Mouse (Mus musculus) frontal cortex, adult 2 months (tissue): ENCODE results near the gene Tmem233. TPM values are rescaled to one million over a fixed set of nuclear protein-coding genes. Genes with fewer than 3 reads are reported as not detected.

Experiments
- DNase-seq, 2 experiments: peaks; one replicate each; pipeline ENCODE4 v3.0.0; 2022; ENCODE audit warnings: low spot score in 1 of 2; ENCODE audit errors: extremely low spot score in 1 of 2
- polyA plus RNA-seq: library from polyadenylated mRNA; depleted of rRNA; stranded (reverse); fragments of >200 nt; gene quantifications from 2 replicates; pipeline ENCODE4 v1.2.3, GENCODE M21; 2012

Tmem233 gene
- polyA plus RNA-seq, 1 experiment = not detected

DNA sequence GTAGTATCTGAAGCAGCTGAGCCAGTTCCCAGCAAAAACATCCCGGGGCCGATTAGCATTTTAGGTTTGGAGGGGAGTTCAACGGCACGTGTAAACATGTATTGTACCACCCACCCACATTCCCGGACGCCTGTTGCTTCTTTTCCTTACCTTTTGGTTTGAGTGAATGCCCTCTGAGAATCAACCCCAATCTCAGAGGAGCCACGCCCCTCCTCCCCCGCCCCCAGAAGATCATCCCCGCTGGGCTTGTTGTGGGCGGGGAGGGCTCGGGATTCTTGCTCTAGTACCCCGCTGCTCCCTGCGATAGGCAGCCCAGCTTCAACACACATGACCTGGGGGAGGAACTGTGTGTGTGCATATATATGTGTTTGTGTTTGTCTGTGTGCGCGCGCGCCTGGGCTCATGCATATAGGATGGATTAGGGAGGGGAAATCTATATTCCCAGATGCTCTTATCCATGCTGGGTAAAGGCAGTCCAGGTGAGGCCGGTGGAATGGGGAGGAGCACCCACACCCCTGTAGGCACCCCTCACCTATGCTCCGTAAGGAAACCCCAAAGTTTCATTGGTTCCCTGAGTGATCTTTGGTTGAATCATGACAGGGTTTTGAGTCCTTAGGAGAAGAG lies 52.4 kb downstream of the Tmem233 start:
- DNase-seq = no peak

DNA sequence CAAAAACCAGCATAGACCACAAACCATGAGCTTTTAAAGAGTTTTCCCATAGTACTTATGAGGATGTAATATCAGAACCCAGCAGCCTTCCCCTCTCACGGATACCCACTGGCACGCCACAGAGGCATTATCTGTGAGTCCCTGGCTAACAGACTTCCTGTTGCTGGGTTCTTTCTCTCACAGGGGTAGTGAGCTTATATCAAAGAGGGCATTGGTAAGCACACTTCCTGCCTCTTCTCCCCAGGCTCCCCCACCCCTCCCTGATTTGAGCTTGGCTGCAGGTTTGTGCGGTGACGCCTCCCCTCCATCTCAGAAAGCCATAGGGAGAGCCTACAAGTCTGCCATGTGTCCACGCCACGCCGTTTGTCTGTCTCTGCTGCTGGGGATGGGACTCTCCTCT lies 54.0 kb downstream of the Tmem233 start:
- DNase-seq = no peak

DNA sequence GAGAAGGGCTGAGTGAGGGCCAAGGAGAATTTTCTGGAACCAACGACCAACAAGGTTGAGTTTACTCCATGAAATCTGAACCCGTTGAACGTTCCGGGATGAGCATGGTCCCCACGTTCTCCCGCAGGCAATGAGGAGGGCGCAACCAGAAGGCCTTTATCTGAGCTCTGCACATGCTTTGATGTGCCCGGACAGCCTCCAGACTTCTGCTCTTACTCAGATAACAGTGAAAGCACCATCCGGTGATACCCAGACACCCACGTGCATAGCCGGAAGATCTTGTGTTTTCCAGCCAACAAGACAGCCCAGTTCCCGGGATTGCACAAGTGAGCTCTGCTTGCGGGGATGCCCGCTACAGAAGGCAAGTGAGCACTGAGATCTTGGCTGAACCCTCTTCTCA lies 56.5 kb downstream of the Tmem233 start:
- DNase-seq = no peak

DNA sequence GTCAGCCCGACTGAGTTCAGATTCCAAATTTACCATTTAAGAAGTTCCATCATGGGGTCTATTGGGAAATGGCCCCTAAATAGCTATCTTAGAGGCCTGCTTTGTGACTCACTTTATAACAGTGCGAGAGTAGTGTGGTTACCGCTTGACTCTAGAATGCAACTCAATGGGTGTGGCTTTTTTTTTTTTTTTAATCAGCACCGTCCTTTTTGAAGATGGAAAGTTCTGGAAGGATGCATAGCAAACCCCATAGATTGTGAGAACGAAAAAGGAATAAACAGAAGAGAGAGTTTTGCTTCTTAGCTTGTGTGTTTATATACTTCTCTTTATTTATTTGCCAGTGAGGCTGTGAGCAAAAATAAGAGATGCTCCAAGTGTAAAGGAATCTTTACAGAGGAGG lies 56.9 kb downstream of the Tmem233 start:
- no peak for DNase-seq

DNA sequence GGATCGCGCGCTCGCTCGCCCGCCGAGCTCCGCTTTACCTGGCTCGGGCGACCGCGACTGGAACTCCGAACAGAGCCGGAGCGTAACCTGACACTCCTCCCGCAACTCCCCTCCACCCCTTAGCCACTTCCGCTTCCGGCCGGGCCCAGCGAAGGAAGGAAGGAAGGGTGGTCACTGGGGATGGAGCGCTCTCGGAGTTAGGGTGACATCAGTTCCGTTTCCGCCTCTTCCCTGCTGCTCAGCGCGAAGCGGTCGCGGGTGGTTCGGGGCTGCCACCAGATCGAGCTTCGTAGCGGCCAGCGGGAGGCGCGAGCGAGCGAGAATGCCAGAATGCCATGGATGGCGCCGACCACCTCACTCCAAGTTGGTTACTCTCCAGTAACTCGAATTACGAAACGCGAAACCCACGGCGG lies 58.7 kb downstream of the Tmem233 start, which contains the start of gene Prkab1:
Gene Prkab1, minus strand, starts transcription at position 182 of the 413 bp plus-strand sequence.
- DNase-seq = peak; percentile 86 to 93

DNA sequence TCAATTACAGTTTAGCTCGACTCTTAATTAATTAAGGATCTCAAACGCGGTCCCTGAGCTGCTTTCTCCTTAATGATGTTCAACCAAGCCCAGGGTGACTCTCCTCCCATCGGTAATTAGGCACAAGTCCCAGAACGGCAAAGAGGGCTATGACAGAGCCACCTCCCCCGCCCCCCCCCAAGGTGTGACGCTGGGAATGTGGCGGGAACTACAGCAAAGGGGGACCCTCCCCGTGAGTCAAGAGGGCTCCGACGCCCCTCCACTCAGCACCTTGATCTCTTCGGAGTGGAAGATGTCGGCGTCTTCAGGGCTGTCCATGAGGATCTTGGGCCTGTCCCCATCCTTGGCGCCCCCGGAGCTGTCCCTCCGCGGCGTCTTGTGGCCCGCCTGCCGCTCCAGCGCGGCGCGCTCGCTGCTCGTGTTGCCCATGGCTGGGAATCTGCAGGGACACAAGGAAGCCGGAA lies 59.2 kb downstream of the Tmem233 start:
- no peak for DNase-seq

DNA sequence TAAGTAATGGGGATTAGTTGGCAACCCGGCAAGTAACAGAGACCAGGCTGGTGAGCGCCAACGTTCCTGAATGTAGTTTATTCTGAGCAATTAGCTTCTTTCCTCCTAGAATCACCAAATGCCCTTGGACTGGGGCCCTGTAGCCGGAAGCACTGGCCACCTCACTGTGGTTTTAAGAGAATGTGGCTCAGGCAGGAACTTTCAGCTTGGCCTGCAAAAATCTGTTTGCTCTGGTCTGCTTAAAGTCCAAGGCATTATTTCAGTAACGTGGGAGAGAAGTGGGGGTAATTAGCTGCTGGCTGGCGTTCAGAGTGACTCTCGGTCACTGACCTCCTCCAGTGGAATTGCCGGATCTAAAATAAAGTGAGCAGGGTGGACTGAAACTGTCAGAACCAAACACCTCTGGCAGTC lies 59.8 kb downstream of the Tmem233 start:
- DNase-seq = peak in 1 of 2 experiments; percentile 52

DNA sequence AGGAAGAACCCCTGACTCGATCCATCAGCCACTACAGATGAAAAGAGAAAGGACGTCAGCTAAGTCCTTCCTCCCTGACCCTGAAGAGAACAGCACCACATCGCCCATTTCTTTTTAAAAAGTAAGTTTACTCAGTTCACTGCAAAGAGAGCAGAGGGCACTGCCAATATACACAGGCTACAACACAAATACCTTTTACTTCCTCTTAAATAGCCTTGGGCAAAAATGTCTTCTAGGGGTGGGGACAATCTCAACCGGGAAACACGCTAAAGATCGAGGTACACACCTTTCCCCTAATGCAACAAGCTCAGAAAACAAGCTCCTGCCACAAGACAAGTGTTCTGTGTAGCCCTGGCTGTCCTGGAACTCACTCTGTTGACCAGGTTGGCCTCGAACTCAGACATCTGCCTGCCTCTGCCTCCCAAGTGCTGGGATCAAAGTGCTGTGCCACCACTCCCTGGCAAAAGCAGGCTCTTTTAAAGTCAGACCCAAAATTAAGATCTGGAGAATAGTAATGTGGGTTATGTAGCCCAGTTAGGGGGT lies 60.3 kb downstream of the Tmem233 start:
- DNase-seq = no peak

DNA sequence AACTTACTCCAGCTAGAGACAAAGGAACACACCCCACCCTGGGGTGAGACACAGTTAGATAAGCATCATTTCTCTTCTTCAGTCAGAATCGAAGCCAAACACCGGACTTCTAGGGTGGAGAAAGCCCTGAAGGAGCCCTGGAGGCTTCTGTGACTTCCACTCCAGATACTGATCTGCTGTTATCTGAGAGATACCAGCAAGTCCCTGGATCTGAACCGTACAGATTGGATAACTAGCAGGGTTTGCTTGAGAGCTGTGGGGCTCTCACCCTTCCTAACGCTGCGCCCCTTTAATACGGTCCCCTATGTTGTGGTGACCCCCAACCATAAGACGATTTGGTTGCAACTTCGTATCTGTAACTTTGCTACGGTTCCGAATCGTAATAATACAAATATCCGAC lies 60.9 kb downstream of the Tmem233 start:
- DNase-seq = no peak

DNA sequence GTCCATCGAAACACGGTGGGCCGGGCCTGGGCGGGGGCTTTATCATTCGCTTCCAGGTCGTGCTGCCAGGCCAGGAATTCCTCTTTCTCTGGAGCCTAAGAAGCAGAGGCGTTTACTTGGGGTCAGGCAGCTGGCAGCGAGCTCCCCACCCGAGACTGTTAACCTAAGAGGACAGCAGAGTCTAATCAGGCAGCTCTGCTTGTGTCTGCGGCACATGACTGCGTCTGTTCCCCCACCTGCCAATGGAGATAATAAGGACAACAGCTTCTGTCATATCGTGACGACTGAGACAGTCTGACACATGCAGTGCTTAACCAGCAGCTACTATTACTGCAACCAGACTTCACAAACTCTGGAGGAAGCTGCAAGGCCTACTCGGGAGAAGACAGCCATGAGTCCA lies 61.5 kb downstream of the Tmem233 start:
- no peak for DNase-seq

DNA sequence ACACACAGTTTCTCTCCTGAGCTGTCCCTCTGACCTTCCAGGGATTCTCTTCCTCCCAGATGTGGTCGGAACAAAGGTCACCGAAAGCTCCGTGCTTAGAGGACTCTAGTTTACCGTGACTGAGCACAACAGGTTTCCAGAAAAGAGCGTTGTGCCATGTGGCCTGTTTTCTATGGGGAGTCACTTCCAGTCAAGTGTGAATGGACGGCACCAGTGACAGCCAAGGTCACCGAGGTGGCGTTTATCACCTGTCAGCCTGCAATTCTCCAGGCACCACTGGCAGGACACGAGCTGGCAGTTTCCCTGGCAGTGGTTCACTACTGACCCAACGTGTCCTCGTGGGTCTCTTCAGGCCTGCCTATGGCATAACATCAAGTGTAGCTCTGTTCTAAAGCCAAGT lies 63.7 kb downstream of the Tmem233 start:
- DNase-seq = no peak

DNA sequence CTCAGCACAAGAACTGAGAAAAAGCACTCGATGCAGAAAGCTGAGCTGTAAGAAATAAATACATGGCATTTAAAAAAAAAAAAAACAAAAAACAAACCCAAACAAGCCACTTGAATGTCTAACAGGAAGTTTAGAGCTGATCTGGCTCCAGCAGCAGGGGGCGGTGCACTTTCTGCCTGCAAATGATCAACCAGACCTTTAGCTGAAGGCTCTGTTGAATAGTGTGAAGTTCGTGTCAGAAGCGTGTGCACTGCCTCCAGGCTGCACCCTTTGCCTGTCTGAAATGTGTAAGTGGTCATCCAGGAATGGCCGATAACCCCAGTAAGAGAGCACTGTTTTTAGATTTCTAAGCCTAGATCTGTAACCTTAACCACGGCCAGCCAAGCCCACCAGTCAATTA lies 64.3 kb downstream of the Tmem233 start:
- no peak for DNase-seq

DNA sequence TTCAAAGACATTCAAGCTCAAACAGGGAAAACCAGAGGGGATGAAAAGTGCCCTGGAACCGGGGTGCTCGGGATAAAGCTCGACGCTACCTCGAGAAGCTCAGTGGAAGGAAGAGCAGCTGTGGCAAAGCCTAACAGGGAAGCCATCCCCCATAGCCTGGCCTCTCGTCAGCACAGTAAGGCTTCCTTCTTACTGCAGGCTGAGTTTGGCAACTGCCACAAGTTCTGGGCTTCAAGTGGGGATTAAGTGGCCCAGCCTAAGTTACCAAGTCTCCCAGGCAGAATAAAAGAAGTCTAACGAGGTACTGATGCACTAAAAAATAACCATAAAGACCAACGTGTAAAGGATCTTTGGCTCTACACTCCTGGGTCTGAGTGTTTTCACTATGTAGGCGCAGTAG lies 64.8 kb downstream of the Tmem233 start:
- DNase-seq = no peak

DNA sequence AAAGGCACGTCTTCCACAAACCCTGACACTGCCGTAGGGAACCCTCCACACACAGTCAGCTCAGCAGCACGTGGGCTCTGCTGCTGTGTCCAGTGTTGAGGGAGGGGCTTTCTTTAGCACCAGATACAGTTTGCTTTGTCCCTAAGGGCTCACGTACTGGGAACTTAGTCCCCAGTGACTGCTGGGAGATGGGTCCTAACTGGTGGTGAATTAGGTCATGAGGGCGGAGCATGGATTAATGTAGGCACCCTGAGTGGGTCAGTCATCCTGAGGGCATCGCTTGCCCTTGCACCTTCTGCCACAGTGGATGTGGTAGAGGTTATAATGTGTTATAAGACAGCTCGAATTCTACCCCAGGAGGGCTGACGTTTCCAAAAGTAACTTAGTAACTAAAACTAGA lies 65.7 kb downstream of the Tmem233 start:
- no peak for DNase-seq

DNA sequence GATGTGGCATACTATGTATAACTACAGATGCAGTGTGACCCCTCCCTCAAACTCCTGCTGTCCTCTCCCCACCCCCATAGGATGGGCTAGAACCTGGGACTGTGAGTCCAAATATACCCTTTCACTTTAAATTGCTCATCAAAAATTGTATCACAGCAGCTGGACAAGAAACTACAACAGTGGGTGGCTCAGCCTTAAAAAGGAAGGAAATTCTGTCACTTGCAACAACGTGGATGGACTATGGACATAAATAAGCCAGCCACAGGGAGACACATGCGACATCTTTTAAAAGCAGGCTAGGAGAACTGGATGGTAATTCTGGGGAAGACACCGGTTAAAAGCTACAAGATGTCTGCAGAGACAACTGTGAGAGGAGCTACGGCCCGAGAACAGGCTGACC lies 66.5 kb downstream of the Tmem233 start:
- DNase-seq = peak; percentile 36 to 39

DNA sequence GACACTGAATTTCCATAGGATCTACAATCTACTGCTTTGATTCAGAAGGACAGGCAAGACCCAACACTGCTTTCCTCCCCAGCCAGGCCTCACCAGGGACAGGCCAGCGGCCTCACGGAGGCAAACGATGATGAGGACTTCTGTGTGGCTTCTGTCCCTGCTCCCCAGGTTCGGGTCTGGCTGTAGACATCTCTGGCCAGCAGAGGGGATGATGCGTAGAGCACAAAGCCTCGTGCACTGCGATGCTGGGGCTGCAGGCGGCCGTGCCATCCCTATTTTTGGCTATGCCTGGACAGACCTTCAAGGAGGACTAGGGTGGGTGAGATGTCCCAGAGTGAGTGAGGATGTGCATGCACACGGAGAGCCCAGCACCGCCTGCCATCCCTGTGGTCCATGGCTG lies 68.8 kb downstream of the Tmem233 start:
- DNase-seq = no peak

DNA sequence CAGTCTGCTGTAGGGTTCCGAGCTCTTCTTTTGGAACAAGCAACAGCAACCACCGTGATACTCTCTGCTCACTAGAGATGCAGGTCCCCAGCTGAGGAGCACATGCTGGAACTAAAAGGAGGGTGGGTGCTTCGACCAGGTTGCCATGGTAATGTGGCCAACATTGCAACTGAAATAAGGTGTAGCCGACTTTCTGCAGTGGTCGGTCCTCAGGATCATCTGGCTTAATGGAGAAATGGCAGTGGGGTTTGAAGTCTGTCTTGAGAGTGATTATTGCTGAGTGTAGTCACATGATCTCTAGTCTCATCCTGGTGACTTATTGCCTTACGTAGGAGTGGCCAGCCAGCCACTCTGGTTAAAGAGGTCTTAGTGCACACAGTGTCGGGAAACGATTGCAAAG lies 69.2 kb downstream of the Tmem233 start:
- DNase-seq = no peak

DNA sequence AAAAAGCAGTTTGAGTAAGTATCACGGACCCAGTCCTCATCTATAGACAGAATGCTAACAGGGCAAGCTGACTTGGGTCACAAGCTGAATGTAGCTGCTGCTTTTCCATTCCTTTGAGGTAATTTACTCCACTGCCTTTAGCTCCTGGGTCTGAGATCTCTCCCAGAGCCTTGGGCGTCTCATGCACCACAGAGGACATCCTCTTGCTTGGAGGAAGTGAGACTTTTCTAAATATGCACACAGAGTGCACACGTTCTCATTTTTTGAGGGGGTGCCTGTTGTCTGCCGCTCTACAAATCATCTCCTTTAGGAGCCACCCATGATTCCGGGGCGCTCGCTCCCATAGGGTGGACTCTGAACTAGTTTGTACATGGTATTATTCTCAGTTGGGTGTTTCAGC lies 70.5 kb downstream of the Tmem233 start:
- DNase-seq = no peak

DNA sequence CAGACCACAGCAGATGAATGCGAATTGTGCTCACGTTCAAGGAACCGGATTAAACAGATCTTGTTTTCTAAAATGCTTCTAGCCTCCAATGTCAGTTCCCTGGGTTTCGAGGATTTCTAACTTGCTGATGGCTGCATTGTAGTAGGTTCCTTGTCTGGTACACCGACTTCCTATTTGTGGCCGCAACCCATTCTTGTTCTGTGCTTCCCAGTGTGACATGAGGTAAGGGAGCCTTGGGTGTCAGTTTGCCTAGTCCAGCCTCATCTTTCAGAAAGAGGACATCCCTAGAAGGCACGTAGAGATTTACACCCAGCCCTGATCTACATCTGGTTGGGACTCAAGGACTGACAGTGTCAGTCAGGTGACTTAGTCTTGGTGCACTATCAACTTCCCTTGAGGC lies 71.3 kb downstream of the Tmem233 start:
- no peak for DNase-seq

DNA sequence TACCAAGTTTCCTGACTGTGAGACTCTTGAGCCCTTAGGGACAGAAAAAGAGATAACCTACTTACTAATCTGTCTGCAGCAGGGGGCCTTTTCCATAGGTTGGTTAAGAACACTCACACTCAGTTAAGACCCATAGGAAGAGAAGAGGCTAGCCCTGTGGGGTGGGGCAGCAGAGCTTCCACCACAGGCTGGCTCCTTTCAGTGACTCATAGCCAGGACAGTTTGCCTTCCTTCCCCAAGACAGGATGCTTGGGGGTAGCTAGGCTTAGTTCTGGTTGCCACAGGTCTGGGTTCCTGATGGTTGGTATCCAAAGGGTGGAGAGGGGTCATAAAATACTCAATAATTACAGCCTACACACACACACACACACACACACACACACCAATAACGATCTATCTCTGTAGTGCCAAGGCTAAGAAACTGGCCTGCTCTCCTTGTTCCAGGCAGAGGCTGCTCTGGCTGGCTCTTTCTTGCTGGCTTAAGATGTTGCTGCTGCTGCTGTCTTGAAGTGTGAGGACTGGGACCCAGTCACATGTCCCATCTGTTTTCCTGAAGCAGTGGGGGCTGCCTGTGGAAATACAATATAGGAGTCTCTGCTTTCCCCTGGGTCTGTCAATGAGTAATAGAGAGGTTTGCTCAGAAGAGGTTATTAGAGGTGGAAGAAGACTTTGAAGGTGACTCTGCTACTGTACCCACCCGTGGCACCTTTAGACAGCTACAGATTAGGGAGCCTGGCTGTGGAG lies 73.0 kb downstream of the Tmem233 start:
- DNase-seq = no peak

DNA sequence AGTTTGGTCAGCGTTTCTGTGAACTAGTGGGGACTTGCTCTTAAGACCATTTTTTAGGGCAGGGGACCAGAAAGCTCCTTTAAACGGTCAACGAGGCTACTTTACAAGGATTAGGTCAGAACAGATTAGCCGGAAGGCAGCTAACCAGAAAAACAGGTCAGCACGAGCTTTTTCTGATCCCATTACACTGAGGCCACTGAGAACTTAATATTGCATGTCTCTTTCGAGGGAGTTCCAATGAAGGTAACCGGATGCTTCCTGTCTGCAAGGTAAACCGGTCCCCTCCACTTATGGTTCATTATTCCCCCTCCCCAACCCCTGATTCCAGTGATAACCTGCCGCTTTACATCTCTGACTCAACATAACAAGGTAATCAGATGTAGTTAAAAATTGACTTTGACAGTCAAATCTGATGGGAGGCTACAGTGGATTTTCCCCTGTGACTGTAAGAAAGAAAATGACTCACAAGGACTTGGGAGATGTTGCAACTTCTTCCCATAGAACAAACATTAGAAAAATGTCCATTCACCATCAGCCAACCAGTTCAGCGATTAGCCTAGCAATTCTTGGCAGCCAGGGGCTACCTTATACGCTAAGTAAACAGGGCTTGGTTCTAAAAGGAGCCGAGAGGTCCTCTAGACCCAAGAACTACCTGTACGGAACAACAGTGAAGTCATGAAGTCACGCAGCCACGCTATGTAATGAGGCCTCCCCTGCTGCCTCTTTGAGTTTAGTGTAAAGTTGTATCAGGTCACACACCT lies 73.8 kb downstream of the Tmem233 start:
- no peak for DNase-seq
